In genomic region chrX:166995855-166996254, GRCm38 (mm10) we compare ENCODE assay signal across 13 mouse cellular contexts.
"Had no signal": no experiment of that assay in that cellular context is flagged by ENCODE, and none has a peak within 500 bp of the region (broad histone marks: within the 10 kb centered on the region; RNA-seq: fewer than 3 reads in every experiment).

No protein-coding gene starts in this region.

- ATAC-seq: intestine, embryonic 16.5 days; liver, embryonic 12.5 days had no signal

- H3K4me1 ChIP-seq: limb, embryonic 15.5 days; liver, embryonic 12.5 days; midbrain, embryonic 12.5 days had no signal

- H3K27me3 ChIP-seq: liver, embryonic 12.5 days had no signal

- H3K36me3 ChIP-seq: limb, embryonic 15.5 days; liver, embryonic 12.5 days; midbrain, embryonic 12.5 days had no signal

- H3K4me3 ChIP-seq: limb, embryonic 15.5 days; liver, embryonic 12.5 days; midbrain, embryonic 12.5 days; myocyte had no signal

- DNase-seq: kidney, adult 8-10 months; kidney, postnatal 25 days; layer of hippocampus, adult 9-11 months; layer of hippocampus, postnatal 36 days; lung, embryonic 14.5 days; lung, postnatal 14 days; thymus, postnatal 14 days had no signal

- H3K27ac ChIP-seq: limb, embryonic 15.5 days; liver, embryonic 12.5 days; midbrain, embryonic 12.5 days; stomach, postnatal 0 days had no signal

- H3K9ac ChIP-seq: limb, embryonic 15.5 days; liver, embryonic 12.5 days; lung, embryonic 14.5 days; midbrain, embryonic 12.5 days had no signal

- H3K9me3 ChIP-seq: limb, embryonic 15.5 days; liver, embryonic 12.5 days; midbrain, embryonic 12.5 days had no signal

- H3K4me2 ChIP-seq: limb, embryonic 15.5 days; liver, embryonic 12.5 days; lung, embryonic 14.5 days; midbrain, embryonic 12.5 days had no signal
